Comparison of ENCODE assay signal across 8 mouse cellular contexts in the genomic region with DNA sequence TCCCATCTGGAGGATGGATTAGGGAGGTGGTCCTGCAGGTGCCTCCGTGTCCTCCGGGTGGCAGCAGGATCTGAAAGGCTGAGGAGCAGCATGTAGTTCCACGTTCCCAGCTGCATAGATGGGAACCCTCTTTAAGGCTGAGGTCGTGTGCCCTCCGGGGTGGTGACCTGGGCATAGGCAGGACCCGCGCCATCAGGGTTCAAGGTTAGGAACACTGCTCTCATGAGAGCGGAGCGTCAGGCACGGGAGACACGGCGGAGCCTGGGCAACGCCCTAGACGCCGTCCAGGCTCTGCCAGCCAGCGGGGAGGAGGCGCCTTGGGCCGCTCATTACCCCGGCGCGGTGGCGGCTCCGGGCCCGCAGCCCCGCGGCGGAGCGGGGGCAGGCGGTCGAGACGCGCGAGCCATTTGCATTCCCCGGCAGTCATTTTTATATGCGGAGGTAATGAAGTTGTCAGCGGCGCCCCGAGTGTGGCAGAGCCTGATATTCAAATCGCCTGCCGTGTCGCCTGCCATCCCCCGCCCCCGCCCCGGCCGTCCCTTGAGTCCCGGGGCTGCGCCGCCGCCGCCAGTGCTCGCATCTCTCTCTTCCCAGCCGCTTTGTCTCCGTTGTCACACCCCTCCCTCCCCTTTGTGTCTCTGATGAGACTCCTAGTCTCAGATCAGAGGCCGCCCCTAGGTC.
DNase-seq lines count a peak whose midpoint lies in the region; ATAC-seq and TF ChIP-seq lines count a peak whose summit lies in the region.

No protein-coding gene starts in this region.

- no peaks in the 10 kb centered on the region for H3K36me3 ChIP-seq in embryonic facial prominence, embryonic 11.5 days (replicated peaks; ENCODE audit: control insufficient read depth, insufficient read depth, low read depth, low read length)
- H3K36me3 ChIP-seq in heart, embryonic 14.5 days (ENCODE audit: control insufficient read depth, insufficient read depth, low read length) = no peaks in the 10 kb centered on the region
- H3K36me3 ChIP-seq in liver, embryonic 11.5 days (ENCODE audit: control insufficient read depth, insufficient read depth, low read length) = no peaks in the 10 kb centered on the region
- H3K36me3 ChIP-seq in midbrain, postnatal 0 days (ENCODE audit: insufficient read depth, low read length) = no peaks in the 10 kb centered on the region
- H3K36me3 ChIP-seq in testis, adult 2 months (ENCODE audit: control insufficient read depth, insufficient read depth, low read length) = no peaks in the 10 kb centered on the region

- peak overlapping the region; percentile 61 for H3K9ac ChIP-seq in embryonic facial prominence, embryonic 11.5 days (replicated peaks; ENCODE audit: low read length)
- peak overlapping the region; percentile 79 for H3K9ac ChIP-seq in heart, embryonic 14.5 days (ENCODE audit: low read length)
- peak overlapping the region; percentile 41 for H3K9ac ChIP-seq in liver, embryonic 11.5 days (ENCODE audit: low read depth, low read length)
- H3K9ac ChIP-seq in midbrain, postnatal 0 days (replicated peaks; ENCODE audit: low read length, poor library complexity, severe bottlenecking) = peak overlapping the region; percentile 71

- peak overlapping the region; percentile 93 for H3K4me2 ChIP-seq in embryonic facial prominence, embryonic 11.5 days (ENCODE audit: low read depth, low read length)
- H3K4me2 ChIP-seq in heart, embryonic 14.5 days (ENCODE audit: low read length) = peak overlapping the region; percentile 72
- H3K4me2 ChIP-seq in liver, embryonic 11.5 days = peak overlapping the region; percentile 88
- H3K4me2 ChIP-seq in midbrain, postnatal 0 days (ENCODE audit: low read depth, low read length, poor library complexity, severe bottlenecking) = peak overlapping the region; percentile 93

- peak overlapping the region; percentile 55 for H3K4me3 ChIP-seq in embryonic facial prominence, embryonic 11.5 days (ENCODE audit: low read depth, low read length)
- H3K4me3 ChIP-seq in heart, embryonic 14.5 days (ENCODE audit: control insufficient read depth in 1 of 2, insufficient read depth in 1 of 2, low read depth in 1 of 2, low read length in 2 of 2) = peak overlapping the region; percentile 70 to 74
- H3K4me3 ChIP-seq in liver, embryonic 11.5 days (ENCODE audit: low read depth, low read length) = peak overlapping the region; percentile 63
- peak overlapping the region; percentile 56 for H3K4me3 ChIP-seq in midbrain, postnatal 0 days (ENCODE audit: low read depth, low read length)
- peak overlapping the region; percentile 63 for H3K4me3 ChIP-seq in testis, adult 2 months (ENCODE audit: control insufficient read depth, low read depth, low read length)

- WGBS in embryonic facial prominence, embryonic 11.5 days = under 1% methylated on average over 53 of the region's 54 CpGs
- under 1% methylated on average over 48 of the region's 54 CpGs for WGBS in heart, embryonic 14.5 days
- WGBS in liver, embryonic 11.5 days = under 1% methylated on average over 54 of the region's 54 CpGs
- under 1% methylated on average over 54 of the region's 54 CpGs for WGBS in midbrain, postnatal 0 days

- no peak for TF ChIP-seq POLR2A in testis, adult 2 months (IDR thresholded peaks at IDR 0.05; ENCODE audit: control insufficient read depth, low read depth, low read length)

- no peaks in the 10 kb centered on the region; the same call in 1 of the 2 replicates for H3K4me1 ChIP-seq in embryonic facial prominence, embryonic 11.5 days (ENCODE audit: control insufficient read depth, insufficient read depth, low read length)
- peaks cover 0 to 2% of the 10 kb centered on the region in 2 experiments; a peak in 1 of 4 replicates for H3K4me1 ChIP-seq in heart, embryonic 14.5 days (ENCODE audit: control insufficient read depth in 2 of 2, insufficient read depth in 2 of 2, low read length in 2 of 2)
- no peaks in the 10 kb centered on the region for H3K4me1 ChIP-seq in liver, embryonic 11.5 days (replicated peaks; ENCODE audit: control insufficient read depth, insufficient read depth, low read length)
- H3K4me1 ChIP-seq in midbrain, postnatal 0 days (ENCODE audit: insufficient read depth, low read length) = 0 out of 2 replicates have a peak, but pooled peaks cover 5% of the 10 kb centered on the region
- H3K4me1 ChIP-seq in testis, adult 2 months (ENCODE audit: control insufficient read depth, insufficient read depth, low read length) = peaks cover 7% of the 10 kb centered on the region

- peak; percentile 92 for ATAC-seq in embryonic facial prominence, embryonic 11.5 days (replicated peaks; ENCODE audit: insufficient number of reproducible peaks, low FRiP score, low TSS enrichment, low read depth)
- ATAC-seq in heart, embryonic 14.5 days (ENCODE audit: insufficient number of reproducible peaks, insufficient read depth, low FRiP score, low read depth) = peak; percentile 56; the same call in 1 of the 2 replicates
- ATAC-seq in liver, embryonic 11.5 days (replicated peaks; ENCODE audit: low FRiP score) = peak; percentile 68
- ATAC-seq in midbrain, postnatal 0 days (ENCODE audit: low FRiP score) = peak; percentile 87

- peak; percentile 30 for DNase-seq in B cell, adult 2 months
- peak; percentile 23 for DNase-seq in adrenal gland, adult 8-10 months
- DNase-seq in embryonic facial prominence, embryonic 11.5 days (ENCODE audit: low spot score) = peak; percentile 70
- peak; percentile 68 for DNase-seq in kidney, postnatal 10 days
- DNase-seq in liver, embryonic 11.5 days (ENCODE audit: low spot score) = peak; percentile 66
- peak; percentile 81 for DNase-seq in midbrain, postnatal 0 days (ENCODE audit: low spot score)

- peak overlapping the region; percentile 41; the same call in 1 of the 2 replicates for H3K27ac ChIP-seq in embryonic facial prominence, embryonic 11.5 days (replicated peaks; ENCODE audit: low read depth, low read length)
- no peak overlapping the region for H3K27ac ChIP-seq in heart, embryonic 14.5 days (replicated peaks in 1 of 2; ENCODE audit: control insufficient read depth in 1 of 2, insufficient read depth in 1 of 2, low read depth in 2 of 2, low read length in 2 of 2)
- H3K27ac ChIP-seq in liver, embryonic 11.5 days (ENCODE audit: low read depth, low read length) = no peak overlapping the region
- peak overlapping the region; percentile 80 for H3K27ac ChIP-seq in midbrain, postnatal 0 days (ENCODE audit: low read depth, low read length)
- H3K27ac ChIP-seq in testis, adult 2 months (ENCODE audit: control insufficient read depth, insufficient read depth, low read depth, low read length) = no peak overlapping the region

- peak; percentile 81 for TF ChIP-seq CTCF in midbrain, postnatal 0 days (IDR thresholded peaks at IDR 0.05)
- peak; percentile 24; the same call in 1 of the 2 replicates for TF ChIP-seq CTCF in testis, adult 2 months (IDR thresholded peaks at IDR 0.05; ENCODE audit: control insufficient read depth, insufficient read depth, insufficient replicate concordance, low read depth, low read length)

- H3K9me3 ChIP-seq in embryonic facial prominence, embryonic 11.5 days (replicated peaks; ENCODE audit: control insufficient read depth, low read length) = no peaks in the 10 kb centered on the region
- H3K9me3 ChIP-seq in heart, embryonic 14.5 days (ENCODE audit: control insufficient read depth, low read length) = no peaks in the 10 kb centered on the region
- H3K9me3 ChIP-seq in liver, embryonic 11.5 days (ENCODE audit: control insufficient read depth, low read length) = no peaks in the 10 kb centered on the region
- H3K9me3 ChIP-seq in midbrain, postnatal 0 days (ENCODE audit: low read length) = no peaks in the 10 kb centered on the region

- H3K27me3 ChIP-seq in embryonic facial prominence, embryonic 11.5 days (ENCODE audit: control insufficient read depth, insufficient read depth, low read length) = no peaks in the 10 kb centered on the region; the same call in 1 of the 2 replicates
- H3K27me3 ChIP-seq in heart, embryonic 14.5 days (ENCODE audit: control insufficient read depth, insufficient read depth, low read length) = peaks cover 2% of the 10 kb centered on the region; the same call in 1 of the 2 replicates
- peaks cover 31% of the 10 kb centered on the region for H3K27me3 ChIP-seq in liver, embryonic 11.5 days (replicated peaks; ENCODE audit: control insufficient read depth, insufficient read depth, low read length)
- H3K27me3 ChIP-seq in midbrain, postnatal 0 days (ENCODE audit: insufficient read depth, low read length) = no peaks in the 10 kb centered on the region
- H3K27me3 ChIP-seq in testis, adult 2 months (ENCODE audit: control insufficient read depth, insufficient read depth, low read length) = no peaks in the 10 kb centered on the region; the same call in none of the 2 replicates

Comparison
In these comparisons a context has a peak if more than half of its experiments do, and no peak if none do; other contexts are left out.
1. DNase-seq: peak in every context shown above with its lines; median percentile 81 in midbrain, postnatal 0 days; 70 in embryonic facial prominence, embryonic 11.5 days; 68 in kidney, postnatal 10 days; 66 in liver, embryonic 11.5 days; 30 in B cell, adult 2 months; 23 in adrenal gland, adult 8-10 months.
2. H3K27ac ChIP-seq: peak in embryonic facial prominence, embryonic 11.5 days (single experiment) and midbrain, postnatal 0 days (single experiment); none in heart, embryonic 14.5 days (0 of 2), liver, embryonic 11.5 days (single experiment) and testis, adult 2 months (single experiment).
3. Peak in every context shown above with its lines, with median percentiles within 50 percentile points of each other: ATAC-seq, H3K4me2 ChIP-seq, H3K4me3 ChIP-seq and H3K9ac ChIP-seq.